Mouse (Mus musculus) thymus, postnatal 0 days (tissue): Measurements from ENCODE around the gene Dnajc11. TPM values are rescaled to one million over a fixed set of nuclear protein-coding genes. Genes with fewer than 3 reads are reported as not detected.

Source experiments
- polyA plus RNA-seq: library from polyadenylated mRNA; unstranded; fragments of >200 nt; fragmentation: Nextera tagmentation; extraction: Ambion mirVana; gene quantifications from 2 replicates; pipeline ENCODE4 v1.2.1, GENCODE M21; 2015

The Dnajc11 gene
- polyA plus RNA-seq, 1 experiment from 2014 or later: 48.3 TPM

Other genes with a start within 250 kb of the Dnajc11 start
- gene Camta1, start 71.8 kb upstream of the Dnajc11 start, polyA plus RNA-seq: 104 and 122 TPM in 2 replicates
- 30.7 and 41.4 TPM in 2 replicates for gene Thap3, start 55.3 kb downstream of the Dnajc11 start, polyA plus RNA-seq
- gene Phf13, start 62.6 kb downstream of the Dnajc11 start, polyA plus RNA-seq: 10.0 and 11.3 TPM in 2 replicates
- gene Klhl21, start 75.1 kb downstream of the Dnajc11 start, polyA plus RNA-seq: 8.9 and 10.2 TPM in 2 replicates
- gene Zbtb48, start 94.0 kb downstream of the Dnajc11 start, polyA plus RNA-seq: 18.4 and 18.9 TPM in 2 replicates
- gene Tas1r1, start 104.9 kb downstream of the Dnajc11 start, polyA plus RNA-seq: 0.32 and 0.59 TPM in 2 replicates
- gene Nol9, start 105.6 kb downstream of the Dnajc11 start, polyA plus RNA-seq: 22.8 and 24.9 TPM in 2 replicates
- 3.4 and 3.9 TPM in 2 replicates for gene Plekhg5, start 138.8 kb downstream of the Dnajc11 start, polyA plus RNA-seq
- gene Tnfrsf25, start 182.2 kb downstream of the Dnajc11 start, polyA plus RNA-seq: 37.7 and 44.1 TPM in 2 replicates
- 3.2 and 3.6 TPM in 2 replicates for gene Espn, start 218.7 kb downstream of the Dnajc11 start, polyA plus RNA-seq
- 0.21 TPM in 1 of 2 replicates, not detected in the other for gene Hes2, start 225.2 kb downstream of the Dnajc11 start, polyA plus RNA-seq
- 65.1 and 98.8 TPM in 2 replicates for gene Acot7, start 244.4 kb downstream of the Dnajc11 start, polyA plus RNA-seq